Mouse (Mus musculus) cerebellum, adult 8-10 months (tissue): Measurements from ENCODE around the gene Mtss1l.
A peak's percentile ranks its signal among the peaks of the same experiment; 100 is the strongest.

ENCODE experiments used
- DNase-seq: peaks from one replicate; pipeline ENCODE4 v3.0.0; 2022

Mtss1l gene

DNA sequence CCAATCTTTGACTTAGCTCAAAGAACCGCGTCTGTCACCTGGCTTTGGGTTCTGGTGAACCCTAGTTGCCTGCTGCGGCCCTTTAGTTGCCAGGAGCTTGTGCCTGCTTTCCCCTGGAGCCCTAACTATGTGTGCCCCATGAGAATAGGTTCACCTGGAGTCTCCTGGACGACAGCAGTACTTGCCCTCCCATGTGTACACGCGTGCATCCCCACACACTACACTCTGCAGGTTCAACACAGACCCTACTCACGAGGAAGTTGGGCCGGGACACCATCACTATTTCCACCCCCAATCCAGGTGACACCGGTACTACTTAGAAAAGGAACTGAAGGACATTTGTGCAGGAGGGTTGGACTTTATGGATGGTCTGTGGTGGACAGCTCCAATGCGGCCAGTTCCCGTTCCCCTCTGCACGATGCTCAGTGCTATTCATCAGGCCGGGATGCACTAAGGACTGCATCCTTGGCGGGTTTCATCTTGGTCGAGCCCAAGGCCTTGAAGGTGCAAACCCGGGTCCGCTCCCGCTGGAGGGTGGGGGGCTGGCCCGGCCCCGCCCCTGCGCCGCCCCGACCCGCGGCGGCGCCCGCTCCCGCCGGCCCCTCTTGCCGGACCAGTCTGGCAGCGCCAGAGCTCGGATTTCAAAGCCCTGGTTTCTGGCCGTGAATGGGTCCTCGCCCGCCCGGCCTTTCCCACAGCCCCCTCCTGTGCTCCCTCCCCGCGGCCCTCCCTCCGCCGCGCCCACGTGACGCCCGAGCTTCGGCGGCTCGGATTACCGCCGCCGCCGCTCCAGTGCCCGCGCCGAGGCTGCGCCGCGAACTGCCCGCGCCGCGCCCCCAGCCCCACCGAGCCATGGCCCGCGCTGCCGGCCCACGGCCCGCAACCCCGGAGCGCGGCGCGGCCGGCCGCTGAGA is at the start of gene Mtss1l:
Gene Mtss1l, plus strand, starts transcription at position 792 of the 914 bp plus-strand sequence.
- peak; percentile 80 for DNase-seq

DNA sequence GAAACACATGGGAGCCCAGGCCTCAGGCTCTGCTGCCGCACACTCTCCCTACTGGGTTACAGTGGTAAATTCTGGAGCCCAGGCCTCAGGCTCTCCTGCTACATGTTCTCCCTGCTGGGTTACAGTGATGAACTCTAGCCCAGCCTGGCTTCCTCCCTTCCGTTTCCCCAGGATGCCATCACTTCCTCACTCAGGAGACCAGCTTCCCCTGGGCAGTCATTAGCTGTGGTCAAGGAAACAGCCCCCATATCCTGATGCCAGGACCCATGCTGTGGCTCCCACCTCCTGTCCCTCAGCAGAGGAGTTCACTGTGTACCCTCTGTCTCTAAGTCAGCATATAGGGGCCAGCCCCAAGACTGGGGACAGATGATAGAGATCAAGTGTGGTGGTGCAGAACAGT is 49.1 kb upstream of the Mtss1l start:
- peak; percentile 42 for DNase-seq

DNA sequence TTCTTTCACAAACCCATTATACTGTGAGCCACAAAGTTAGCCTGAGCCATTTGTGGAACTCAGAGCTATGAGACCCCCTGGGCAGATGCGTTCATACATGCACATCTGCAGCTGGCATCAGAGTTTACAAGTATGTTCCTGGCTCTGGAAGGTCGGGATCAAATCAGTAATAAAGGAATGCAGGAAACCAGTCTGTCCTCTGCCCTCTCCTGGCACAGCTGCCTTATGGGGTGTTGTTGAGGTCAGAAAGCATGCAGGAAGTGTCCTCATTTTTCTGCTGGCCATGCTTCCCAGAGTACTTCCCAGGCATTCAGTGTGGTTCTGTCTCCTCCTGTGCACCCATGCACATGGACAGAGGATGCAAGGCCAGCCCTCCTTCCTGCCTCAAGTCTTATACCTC is 48.1 kb upstream of the Mtss1l start:
- no peak for DNase-seq

DNA sequence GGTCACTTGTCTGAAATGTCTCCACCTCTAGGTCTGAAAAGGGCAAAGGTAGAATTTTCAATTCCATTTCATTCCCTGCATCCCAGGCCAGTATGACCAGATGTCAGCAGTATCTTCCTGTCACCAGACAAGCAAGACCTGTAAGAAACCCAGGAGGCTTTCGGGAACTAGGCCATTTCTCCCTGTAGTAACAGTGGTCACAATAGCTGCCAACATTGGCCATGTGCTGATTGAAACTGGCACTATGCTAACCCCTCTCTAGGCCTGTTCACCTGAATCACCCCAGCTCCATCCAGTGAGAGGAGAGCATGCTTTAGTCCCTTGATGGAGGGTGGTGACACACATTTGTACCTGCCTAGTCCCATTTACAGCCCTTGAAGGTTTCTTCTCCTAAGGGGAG is 46.7 kb upstream of the Mtss1l start:
- DNase-seq = no peak

DNA sequence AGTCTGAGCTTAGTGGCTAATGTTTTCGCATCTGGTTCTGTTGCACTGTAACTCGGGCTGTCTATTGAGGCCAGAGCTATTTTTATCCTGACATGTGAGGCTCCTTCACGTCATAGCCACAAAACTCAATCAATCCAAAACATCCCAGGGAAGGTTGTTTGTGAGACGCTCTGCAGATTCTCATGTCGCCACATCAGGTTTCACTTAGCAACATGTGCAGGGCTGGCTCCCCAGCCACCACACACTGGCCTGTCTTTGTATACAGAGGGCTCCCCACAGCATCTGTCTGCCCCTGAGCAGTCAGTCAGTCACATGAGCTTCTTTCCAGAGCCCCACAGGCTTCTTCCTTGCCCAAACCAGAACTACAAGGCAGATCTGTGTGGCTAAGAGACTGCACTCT is 44.6 kb upstream of the Mtss1l start:
- no peak for DNase-seq

DNA sequence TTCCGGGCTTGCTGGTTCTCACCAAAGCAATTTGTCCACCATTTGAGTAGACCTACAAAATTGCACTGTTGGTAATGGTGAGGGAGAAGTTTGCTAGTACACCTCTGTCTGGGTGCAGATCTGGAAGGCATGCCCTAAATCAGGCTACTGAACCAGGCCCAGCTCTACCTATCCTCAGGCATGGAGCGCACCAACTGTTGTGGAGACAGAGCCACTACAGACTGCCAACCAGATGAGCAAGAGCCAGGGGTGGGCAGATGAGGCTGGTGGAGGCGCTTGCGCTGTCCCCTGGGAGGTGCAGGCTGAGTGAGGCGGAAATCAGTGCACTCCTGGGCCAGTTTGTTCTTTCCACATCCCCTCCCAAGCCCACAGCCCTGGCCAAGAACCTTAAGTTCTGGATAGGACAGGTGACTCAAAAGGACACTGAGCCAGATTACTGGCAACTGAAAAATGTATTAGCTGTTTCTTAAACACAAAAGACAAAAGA is 44.1 kb upstream of the Mtss1l start:
- DNase-seq = no peak

DNA sequence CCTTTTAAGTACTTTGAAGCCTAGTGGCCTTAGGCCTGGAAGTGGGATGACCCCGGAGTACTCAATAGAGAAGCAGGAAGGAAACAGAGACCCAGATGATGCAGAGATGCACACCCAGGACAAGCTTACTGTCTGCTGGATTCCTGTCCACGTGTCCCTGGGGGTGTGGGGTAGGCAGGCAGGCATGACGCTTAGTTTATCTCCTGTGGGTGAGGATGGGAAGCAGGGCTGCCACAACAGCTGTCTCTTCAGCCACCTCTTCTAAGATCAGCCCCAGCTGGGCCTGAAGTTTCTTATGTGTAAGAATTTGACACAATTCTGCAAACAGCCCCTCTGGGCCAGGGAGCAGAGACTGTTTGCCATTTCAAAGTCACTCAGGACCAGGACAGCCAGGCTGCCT is 42.3 kb upstream of the Mtss1l start:
- DNase-seq = no peak

DNA sequence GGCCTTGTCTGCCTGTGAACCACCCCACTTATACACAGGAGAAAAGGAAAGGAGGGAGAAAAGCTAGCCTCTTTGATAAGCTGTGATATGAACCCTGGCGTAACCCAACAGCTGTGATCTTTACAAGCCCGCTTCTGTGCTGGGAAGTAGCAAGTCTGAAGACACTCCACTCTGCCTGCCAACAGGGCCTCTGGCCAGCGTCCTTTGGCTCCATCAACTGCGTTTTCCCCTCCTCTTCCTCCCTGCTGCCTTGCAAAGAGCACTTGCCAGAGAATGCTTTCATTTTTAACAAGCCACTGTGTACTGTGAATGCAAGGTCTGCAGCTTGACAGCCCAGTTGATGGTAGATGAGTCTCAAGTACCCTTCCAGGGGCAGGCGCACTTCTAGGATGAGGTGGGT is 33.5 kb upstream of the Mtss1l start:
- DNase-seq = no peak

DNA sequence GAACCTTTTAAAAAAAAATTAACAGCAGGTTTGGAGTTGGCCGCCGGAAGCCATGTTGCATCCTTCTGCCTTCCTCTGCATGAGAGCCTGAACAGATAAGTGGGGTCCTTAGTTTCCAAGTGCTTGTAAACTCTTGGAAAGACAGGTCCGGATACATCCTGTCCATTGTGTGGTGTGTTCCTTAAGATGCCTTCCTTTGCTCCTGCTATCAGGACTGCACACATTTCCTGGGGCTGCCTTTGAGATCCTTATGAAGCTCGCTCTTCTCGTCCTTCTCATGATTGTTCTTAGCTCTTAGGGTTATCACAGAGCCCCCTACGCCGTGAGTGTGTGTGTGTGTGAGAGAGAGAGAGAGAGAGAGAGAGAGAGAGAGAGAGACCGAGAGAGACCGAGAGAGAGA is 31.3 kb upstream of the Mtss1l start:
- no peak for DNase-seq

DNA sequence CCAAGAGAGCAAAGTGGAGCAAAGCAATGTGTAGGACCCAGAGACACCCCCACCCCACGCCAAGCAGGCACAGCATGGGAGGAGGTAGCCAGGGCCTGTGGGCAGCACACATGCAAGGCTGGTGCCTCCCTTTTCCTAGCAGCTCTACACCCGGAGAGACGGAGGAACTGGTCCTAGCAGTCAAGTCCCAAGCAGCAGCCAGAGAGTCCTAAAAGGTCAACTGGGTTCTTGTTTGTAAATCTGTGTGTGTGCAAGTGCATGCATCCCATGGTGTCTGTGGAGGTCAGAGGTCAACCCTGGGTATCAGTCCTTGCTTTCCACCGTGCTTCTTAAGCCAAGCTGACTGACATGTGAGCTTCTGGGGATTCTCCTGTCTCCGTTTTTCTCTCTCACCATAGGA is 27.1 kb upstream of the Mtss1l start:
- DNase-seq = no peak

DNA sequence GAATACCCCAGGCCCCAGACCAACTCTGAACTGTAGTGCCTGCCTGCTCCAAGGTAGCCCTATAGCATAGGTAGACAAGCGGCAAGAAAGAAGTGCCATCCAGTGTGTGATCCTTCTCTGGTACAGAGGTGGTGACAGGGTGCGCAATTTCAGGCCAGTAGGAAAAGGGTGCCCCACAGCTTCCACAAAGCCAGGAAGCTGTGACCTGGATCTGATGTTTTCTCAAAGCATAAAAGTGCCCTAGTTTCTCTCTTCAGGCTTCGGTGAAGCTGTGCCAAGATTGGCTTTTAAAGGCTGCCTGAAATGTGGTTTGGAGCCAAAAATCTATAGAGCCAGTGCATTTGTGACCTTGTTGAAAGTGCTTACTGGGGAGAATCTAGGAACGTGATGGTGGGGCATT is 26.4 kb upstream of the Mtss1l start:
- peak; percentile 52 for DNase-seq

DNA sequence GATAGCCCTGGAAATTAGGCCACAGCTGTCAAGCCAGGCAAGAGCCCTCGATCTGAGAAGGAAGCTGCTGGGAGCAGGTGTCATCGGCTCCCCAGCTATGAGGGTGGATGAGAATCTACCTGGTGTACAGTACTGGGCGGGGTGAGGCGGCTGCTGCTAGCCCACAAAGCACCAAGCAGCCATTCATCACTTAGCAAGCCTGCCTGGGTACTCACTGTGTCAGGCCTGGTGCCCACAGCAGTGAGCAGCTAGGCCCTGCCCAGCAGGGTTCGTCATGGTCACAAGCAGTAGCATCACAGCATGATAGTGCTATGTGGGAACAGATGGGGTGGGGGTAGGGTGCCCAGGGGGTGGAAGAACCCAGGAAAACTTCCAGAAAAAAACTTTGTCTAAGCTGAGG is 25.8 kb upstream of the Mtss1l start:
- DNase-seq = peak; percentile 63

DNA sequence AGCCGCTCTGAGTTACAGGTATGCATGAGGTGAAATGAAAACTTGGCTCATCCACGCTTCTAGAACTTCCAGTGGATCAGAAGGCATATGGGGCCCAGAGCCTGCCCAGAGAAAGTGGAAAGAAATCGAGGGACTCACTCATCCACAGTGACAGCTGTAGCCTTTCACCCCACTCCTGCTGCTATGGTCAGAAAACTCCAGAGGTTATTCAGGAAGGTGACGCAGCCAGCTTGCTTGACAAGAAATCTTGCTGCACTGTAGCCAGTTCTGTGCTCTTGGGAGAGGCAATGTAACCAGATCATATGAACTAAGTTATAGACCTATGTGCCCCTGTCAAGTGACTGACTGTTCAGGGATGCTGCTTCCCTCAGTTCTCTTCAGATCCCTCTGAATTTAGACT is 25.2 kb upstream of the Mtss1l start:
- no peak for DNase-seq

DNA sequence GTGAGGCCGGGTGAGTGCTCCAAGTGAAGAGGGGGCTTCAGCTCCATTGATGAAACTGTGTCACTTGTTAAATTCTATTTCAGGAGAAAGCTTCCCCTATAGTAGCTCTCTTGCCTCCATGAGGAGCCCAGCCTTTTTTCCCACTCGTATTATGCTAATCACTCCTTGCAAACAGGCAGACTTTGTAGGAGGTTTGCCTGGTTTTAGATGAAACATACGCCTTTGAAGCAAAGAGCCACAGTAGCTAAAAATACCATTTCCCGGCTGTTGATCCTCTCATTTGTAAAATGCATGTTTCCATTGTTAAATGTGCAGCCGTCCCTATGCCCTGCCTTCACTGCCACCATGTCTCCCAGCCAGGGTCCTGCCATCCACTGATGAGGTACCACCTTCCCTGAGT is 23.7 kb upstream of the Mtss1l start:
- DNase-seq = no peak

DNA sequence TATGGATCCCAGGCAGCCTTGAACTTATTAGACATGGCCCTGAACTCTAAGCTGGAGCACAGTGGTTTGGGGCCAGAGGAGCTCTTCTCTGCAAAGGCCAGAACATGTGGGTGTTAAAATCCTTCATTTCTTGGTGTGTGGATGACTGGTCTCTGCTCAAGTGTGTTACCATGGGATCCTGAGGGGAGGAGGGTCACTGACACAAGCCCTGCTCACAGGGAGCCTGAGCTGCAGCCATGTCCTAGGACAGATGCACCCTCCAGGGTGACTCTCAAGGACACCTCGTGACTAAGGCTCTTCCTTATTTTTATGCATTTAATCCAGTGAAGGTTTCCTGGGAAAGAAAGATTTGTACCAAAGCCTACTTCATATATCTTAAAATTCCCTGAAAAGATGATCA is 23.2 kb upstream of the Mtss1l start:
- no peak for DNase-seq

DNA sequence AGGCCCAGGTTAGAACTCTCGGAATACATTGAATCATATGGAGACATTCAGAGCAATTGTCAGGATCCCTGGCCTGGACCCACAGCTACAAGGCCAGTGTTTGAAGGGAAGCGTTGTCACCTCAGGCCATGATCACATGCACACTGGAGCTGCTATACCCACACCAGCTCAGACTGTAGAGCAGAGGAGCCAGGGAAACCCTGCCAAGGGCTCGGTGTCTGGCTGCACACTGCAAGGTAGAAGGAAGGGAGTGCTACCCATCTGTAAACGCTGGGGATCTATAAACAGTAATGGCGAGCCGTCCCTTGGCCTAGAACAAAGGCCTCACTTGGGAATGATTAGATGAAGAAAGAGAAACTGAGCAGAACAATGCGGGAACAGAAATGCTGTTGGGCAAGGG is 21.8 kb upstream of the Mtss1l start:
- DNase-seq = no peak

DNA sequence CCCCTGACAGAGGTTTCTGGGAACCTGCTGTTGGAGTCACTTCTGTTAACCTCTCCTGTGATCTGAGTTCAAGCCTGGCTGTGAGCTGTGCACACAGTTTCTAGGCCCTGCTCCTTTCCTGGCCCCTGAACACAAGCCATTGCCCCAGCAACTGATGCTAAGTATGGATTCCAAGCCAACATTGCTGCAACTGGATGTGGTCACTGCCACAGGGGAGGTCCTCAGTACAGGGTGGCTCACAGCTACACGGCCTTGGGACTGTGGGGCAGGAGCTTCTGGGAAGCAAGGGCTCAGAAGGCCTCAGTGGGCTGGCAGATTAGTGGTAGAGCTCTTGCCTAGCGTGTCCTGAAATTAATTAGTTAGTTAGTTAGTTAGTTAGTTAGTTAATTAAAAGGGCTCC is 20.7 kb upstream of the Mtss1l start:
- DNase-seq = no peak

DNA sequence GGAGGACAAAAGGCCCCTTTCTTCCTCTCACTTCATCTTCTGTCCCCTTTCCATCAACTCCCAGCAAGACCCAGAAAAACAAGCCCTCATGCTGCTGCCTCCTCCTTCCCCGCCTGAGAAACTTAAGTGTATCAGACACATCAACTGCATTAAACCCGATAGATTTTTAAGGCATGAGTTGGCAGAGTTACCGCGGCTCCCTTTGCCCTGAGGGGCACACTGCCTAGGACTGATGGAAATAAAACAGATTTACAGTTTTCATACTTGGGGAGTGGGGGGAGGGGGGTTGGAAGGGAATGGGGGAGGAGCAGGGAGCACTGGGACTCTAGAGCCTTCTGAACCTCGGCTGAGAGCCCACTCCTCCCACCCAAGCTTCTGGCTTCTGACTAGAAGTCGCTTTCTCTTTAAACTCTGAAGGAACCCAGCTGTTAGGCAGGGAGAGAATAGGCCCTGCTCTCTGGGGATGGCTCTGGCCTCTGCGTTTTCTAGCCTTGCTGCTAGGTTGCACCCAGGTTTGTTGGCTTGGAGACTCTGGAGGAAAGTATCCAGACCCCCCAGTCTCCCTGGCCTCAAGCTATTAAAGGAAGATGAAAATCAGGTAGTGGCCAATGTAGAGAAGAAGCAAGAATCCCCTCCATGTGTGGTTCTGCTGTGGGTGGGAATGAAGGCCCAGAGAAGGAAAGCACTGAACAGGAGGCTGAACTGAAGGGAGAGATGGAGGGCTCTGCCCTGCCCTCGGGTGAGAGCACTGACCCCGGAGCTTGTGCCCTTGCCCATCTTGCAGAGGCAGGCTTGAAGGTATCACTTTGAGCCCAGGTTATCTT is 18.4 kb upstream of the Mtss1l start:
- DNase-seq = no peak

DNA sequence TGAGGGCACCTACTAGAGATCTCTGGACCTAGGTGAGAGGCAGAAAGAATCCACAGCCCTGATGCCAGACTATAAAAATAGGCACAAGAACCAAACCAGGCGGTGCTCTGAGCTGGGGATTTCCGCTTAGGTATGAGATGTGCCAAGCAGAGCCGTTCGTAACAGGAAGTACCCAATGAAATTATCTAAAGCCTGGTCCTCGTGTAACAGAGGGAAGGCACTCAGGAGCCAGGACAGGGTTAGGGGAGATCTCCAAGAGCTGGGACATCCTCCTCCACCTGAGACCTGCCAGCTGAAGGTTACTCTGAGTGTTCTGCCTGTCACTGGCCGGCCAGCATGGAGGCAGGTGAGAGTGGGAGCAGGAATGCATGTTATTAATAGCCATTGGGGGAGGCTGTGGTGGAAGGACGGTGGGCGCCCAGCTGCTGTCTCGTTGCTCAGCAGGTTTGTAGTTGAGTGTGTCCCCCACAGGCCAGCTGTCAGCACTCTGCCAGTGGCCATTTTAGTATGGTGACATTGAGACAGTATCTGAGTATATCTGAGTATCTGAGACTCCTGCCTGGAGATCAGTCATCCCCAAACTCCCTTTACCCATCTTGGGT is 17.7 kb upstream of the Mtss1l start:
- peak; percentile 45 for DNase-seq

DNA sequence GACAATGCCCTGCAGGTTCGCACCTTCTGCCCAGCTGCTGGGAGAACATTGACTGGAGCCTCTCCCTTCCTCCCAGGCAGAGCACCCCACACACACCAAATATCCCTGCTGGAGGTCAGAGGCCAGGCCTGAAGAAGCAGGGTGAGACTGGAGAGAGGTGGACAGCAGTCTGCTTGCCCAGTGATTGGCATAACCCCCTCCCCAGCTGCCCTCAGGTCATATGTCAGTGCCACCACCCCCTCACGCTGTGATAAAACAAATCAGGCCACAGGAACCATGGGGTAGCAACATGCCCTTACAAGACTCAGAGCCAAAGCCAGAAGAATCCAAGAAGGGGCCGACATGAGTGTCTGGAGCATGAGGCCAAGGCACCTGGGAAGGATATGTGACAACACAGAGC is 17.2 kb upstream of the Mtss1l start:
- DNase-seq = no peak

DNA sequence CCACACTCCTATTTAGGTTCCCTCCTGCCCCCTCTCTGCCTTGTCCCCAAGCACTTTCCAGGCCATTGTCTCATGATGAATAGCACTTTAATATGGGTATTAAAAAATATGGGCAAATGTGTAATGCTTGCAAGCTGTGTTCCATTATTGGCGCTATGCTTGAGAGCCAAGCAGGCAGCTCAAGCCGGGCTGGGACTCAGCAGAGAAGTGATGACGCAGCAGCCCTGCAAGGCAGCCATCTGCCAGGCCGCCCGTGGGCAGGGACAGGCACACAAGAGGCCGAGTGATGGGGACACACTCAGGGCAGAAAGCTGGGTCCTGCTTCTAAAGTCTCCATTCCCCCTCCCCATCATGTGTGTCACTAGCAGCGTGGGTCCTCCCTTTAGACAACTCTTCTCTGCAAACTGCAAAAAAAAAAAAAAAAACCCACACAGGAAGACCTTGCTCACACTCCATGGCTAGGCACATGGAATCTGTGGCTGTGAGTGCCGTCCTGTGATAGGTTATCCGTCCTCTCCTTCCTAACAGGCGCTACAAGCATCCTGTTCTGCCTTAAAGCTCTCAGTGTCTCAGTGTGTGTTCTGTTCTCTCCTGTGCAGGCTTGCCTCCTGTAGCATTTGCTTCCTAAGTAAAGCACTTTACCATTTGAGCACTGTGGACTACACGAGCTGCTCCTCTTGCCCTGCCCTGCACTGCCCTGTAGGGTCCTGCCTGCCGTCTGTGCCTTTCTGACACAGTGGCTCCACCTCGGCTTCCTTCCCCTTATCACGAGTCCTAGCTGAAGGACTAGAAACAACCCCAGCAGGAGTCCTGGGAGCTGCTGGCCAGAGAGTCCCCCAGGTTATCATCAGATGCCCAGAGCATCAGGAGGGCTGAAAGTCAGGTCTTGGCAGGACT is 15.6 kb upstream of the Mtss1l start:
- DNase-seq = peak; percentile 85

DNA sequence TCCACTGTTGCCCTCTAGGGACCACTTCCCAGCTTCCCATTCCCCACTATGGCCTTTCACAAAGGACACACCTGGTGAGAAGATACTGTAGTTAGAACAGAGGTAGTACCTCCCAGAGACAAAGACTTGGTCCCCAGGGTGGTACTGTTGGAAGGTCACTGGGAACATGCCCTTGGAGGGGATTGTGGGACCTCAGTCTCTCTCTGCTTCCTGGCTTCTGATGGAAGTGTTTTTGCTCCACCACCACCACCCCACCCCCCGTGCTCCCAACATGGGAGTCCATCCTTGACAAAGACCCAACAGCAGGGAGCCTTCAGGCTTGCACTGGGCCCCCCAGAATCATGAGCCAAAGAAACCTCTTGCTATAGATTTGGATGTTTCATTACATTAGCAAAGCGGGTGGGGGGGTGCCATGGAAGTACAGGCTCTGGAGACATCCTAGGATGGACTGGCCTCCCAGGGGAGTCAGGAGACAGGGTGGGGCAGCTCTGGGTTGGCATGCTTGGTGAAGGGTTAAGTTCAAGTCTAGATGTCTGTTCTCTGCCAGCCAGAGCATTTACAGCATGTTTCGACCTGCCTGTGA is 14.9 kb upstream of the Mtss1l start:
- DNase-seq = peak; percentile 30
